Mouse (Mus musculus) urinary bladder, adult 18-20 months (tissue): ENCODE data around the gene Uqcr10.

ENCODE experiments used
- DNase-seq, 2 experiments: peaks; one replicate each; pipeline ENCODE4 v3.0.0; 2022; ENCODE audit warnings: low spot score in 2 of 2, mixed read lengths in 2 of 2

Uqcr10 gene

GRCm38 (mm10) chr11:4704072-4704964 lies at the start of gene Uqcr10, which contains the start of gene Zmat5:
Gene Uqcr10 (minus strand): TSS chr11:4704342.
Gene Zmat5 (plus strand): TSS chr11:4704678.
- peak; percentile 84 to 87 for DNase-seq

- no peak for DNase-seq
Observed at GRCm38 (mm10) chr11:4752836-4753235, 48.7 kb upstream of the Uqcr10 start.

GRCm38 (mm10) chr11:4750263-4750662 lies 46.1 kb upstream of the Uqcr10 start:
- peak; percentile 50 to 51 for DNase-seq

GRCm38 (mm10) chr11:4747285-4747684 lies 43.1 kb upstream of the Uqcr10 start:
- no peak for DNase-seq

GRCm38 (mm10) chr11:4746733-4747132 lies 42.6 kb upstream of the Uqcr10 start, which contains the start of gene Cabp7:
Gene Cabp7 (minus strand): TSS chr11:4746778.
- no peak for DNase-seq

GRCm38 (mm10) chr11:4745969-4746368 lies 41.8 kb upstream of the Uqcr10 start:
- peak in 1 of 2 experiments; percentile 14 for DNase-seq

GRCm38 (mm10) chr11:4744691-4745090 lies 40.5 kb upstream of the Uqcr10 start:
- DNase-seq: no peak

- DNase-seq: no peak
Observed at GRCm38 (mm10) chr11:4740785-4741184, 36.6 kb upstream of the Uqcr10 start.

- no peak for DNase-seq
Observed at GRCm38 (mm10) chr11:4738719-4739118, 34.6 kb upstream of the Uqcr10 start.

GRCm38 (mm10) chr11:4737682-4738081 lies 33.5 kb upstream of the Uqcr10 start:
- no peak for DNase-seq

GRCm38 (mm10) chr11:4736355-4736754 lies 32.2 kb upstream of the Uqcr10 start:
- no peak for DNase-seq

- DNase-seq: no peak
Observed at GRCm38 (mm10) chr11:4734179-4734578, 30.0 kb upstream of the Uqcr10 start.

GRCm38 (mm10) chr11:4731781-4732180 lies 27.6 kb upstream of the Uqcr10 start:
- DNase-seq: no peak

GRCm38 (mm10) chr11:4730913-4731312 lies 26.8 kb upstream of the Uqcr10 start:
- DNase-seq: no peak

GRCm38 (mm10) chr11:4730096-4730495 lies 26.0 kb upstream of the Uqcr10 start:
- peak in 1 of 2 experiments; percentile 63 for DNase-seq

GRCm38 (mm10) chr11:4729603-4730002 lies 25.5 kb upstream of the Uqcr10 start:
- peak; percentile 29 to 49 for DNase-seq

GRCm38 (mm10) chr11:4721728-4722127 lies 17.6 kb upstream of the Uqcr10 start:
- DNase-seq: no peak

GRCm38 (mm10) chr11:4720900-4721580 lies 16.9 kb upstream of the Uqcr10 start:
- DNase-seq: no peak

GRCm38 (mm10) chr11:4720393-4720792 lies 16.3 kb upstream of the Uqcr10 start:
- no peak for DNase-seq

GRCm38 (mm10) chr11:4719961-4720360 lies 15.8 kb upstream of the Uqcr10 start:
- no peak for DNase-seq

- DNase-seq: no peak
Observed at GRCm38 (mm10) chr11:4718548-4718947, 14.4 kb upstream of the Uqcr10 start.

- DNase-seq: no peak
Observed at GRCm38 (mm10) chr11:4716530-4717236, 12.5 kb upstream of the Uqcr10 start.
